Mouse (Mus musculus) E14TG2a.4 (cell line): ENCODE results near the gene Rerg.

Source experiments
- H3K27me3 ChIP-seq: 2 replicates; pipeline ENCODE4 v1.6.1; 2014; ENCODE audit warnings: low read length, control low read depth; ENCODE audit not compliant: insufficient read depth
- H3K36me3 ChIP-seq: 2 replicates; pipeline ENCODE4 v1.6.1; 2014; ENCODE audit warnings: low read length, control low read depth; ENCODE audit not compliant: insufficient read depth
- H3K4me1 ChIP-seq: replicated peaks from 2 replicates; pipeline ENCODE4 v1.6.1; 2014; ENCODE audit warnings: low read depth, low read length, control low read depth
- H3K4me3 ChIP-seq: replicated peaks from 2 replicates; pipeline ENCODE4 v1.5.1; 2014; ENCODE audit warnings: mild to moderate bottlenecking, low read length
- H3K9me3 ChIP-seq: 2 replicates; pipeline ENCODE4 v1.6.1; 2014; ENCODE audit warnings: low read length, control low read depth
- CTCF ChIP-seq: conservative IDR thresholded peaks from 2 replicates; pipeline ENCODE4 v1.5.1; 2014; ENCODE audit warnings: low read length
- NANOG ChIP-seq: IDR thresholded peaks from 2 replicates; pipeline ENCODE4 v1.6.1; 2014; ENCODE audit warnings: borderline replicate concordance, low read length, mixed read lengths
- POU5F1 ChIP-seq: IDR thresholded peaks from 2 replicates; pipeline ENCODE4 v1.6.1; 2014; ENCODE audit warnings: low read length, borderline replicate concordance

The Rerg gene

DNA sequence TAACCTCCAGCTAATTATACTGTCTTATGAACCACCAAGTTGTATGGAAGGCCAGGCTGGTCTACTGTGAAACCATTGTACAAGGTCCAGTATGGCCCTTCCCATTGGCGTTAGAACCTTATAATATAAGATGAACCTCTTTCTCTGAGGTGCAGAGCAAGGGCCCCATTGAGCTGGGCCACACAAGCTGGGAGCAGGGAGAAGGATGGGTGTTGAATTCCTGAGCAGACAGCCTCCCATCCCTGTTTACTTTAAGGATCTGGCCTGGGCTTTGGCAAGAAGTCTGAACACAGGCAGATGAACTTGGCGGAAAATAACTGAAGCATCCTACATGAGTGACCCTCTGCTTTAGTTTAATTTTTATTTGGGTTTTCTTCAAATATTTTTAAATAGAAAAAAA is 75.8 kb downstream of the Rerg start:
- no peak overlapping the region for H3K4me3 ChIP-seq
- peaks cover 4% of the 10 kb centered on the region; the same call in 1 of the 2 replicates for H3K4me1 ChIP-seq
- no peaks in the 10 kb centered on the region for H3K36me3 ChIP-seq
- H3K27me3 ChIP-seq: no peaks in the 10 kb centered on the region
- TF ChIP-seq NANOG (no peak), CTCF (no peak), POU5F1 (no peak)
- H3K9me3 ChIP-seq: peaks cover 7% of the 10 kb centered on the region; the same call in 1 of the 2 replicates

DNA sequence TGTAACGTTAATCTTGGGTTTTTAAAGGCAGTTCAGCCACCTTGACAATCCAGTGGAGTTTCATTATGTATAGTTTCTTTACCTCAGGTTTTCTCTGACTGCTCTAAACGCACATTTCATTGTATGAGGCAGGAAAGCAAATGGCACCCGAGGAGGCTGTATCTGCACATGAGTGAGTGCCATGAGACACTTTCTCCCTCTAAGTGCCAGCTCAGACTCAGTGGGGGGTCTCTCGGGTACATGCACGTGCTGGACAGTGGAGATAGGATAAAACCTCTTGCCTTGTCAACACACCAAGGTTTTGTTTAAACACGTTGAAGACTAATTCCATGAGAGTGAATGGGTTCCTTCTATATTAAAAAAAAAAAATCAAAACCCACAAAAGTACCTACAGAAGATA is 81.8 kb downstream of the Rerg start:
- no peak for TF ChIP-seq CTCF
- TF ChIP-seq POU5F1: no peak
- no peak for TF ChIP-seq NANOG
- no peaks in the 10 kb centered on the region for H3K36me3 ChIP-seq

DNA sequence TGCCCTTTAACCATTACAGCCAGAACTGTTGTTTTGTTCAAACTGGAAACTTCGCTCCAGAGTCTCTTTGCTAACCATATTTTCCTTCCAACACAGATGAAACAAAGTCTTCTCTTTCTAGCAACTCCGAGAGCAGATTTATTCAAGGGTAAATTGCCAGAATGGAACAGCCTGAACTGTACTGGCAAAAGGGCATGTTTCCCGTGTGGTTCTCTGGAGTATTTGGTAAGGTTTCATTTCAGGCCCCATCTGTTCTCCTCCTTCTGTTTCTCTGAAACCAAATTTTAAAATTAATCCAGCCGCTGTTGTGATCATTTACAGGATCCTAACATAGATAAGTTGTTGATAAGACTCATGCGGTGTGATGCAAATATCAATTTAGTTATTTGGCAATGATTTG is 82.3 kb downstream of the Rerg start:
- TF ChIP-seq NANOG (no peak), CTCF (no peak), POU5F1 (no peak)
- no peaks in the 10 kb centered on the region for H3K27me3 ChIP-seq
- no peaks in the 10 kb centered on the region for H3K36me3 ChIP-seq
- H3K9me3 ChIP-seq: peaks cover 7% of the 10 kb centered on the region; the same call in 1 of the 2 replicates
- H3K4me1 ChIP-seq: no peaks in the 10 kb centered on the region
- no peak overlapping the region for H3K4me3 ChIP-seq

More for the DNA sequence above, 81.8 kb downstream of the Rerg start:
- H3K9me3 ChIP-seq: peaks cover 7% of the 10 kb centered on the region; the same call in 1 of the 2 replicates
- H3K4me3 ChIP-seq: no peak overlapping the region
- no peaks in the 10 kb centered on the region for H3K27me3 ChIP-seq
- no peaks in the 10 kb centered on the region for H3K4me1 ChIP-seq

DNA sequence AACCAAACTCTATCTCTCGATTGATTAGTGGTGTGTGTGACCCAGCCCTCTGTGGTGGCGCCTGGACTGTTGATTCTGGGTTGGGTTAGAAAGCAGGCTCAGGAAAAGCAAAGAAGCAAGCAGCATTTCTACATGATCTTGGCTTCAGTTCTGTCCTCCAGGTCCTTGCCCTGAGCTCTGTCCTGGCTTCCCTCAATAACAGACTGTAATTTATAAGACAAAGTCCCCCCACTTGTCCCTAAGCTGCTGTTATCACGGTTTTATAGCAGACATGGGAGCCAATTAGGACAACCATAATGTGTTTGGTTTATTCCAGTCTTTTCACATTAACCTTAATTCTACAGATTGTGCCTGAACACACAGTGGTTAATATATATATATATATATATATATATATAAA is 82.8 kb downstream of the Rerg start:
- H3K4me1 ChIP-seq: no peaks in the 10 kb centered on the region
- H3K36me3 ChIP-seq: no peaks in the 10 kb centered on the region
- no peak for TF ChIP-seq CTCF
- TF ChIP-seq NANOG: no peak
- TF ChIP-seq POU5F1: no peak
- H3K4me3 ChIP-seq: no peak overlapping the region
- peaks cover 7% of the 10 kb centered on the region; the same call in 1 of the 2 replicates for H3K9me3 ChIP-seq
- H3K27me3 ChIP-seq: no peaks in the 10 kb centered on the region

DNA sequence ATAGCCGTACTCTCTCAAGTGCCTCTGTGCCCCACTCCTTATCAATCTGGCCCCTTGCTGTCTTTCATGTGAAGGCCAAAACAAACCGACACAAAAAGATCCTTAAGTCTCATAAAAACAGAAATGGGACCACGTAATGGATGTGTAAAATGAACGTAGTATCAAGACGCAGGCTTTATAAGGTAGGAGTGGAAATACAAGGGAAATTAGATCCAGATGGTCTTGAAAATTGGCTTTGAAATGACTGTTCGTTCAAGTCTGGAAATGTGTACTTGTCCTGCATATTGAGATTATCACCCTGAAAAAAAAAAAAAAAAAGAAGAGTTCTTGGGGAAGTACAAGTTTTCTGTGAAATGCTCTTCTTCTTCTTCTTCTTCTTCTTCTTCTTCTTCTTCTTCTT is 90.6 kb downstream of the Rerg start:
- TF ChIP-seq CTCF (no peak), NANOG (no peak), POU5F1 (no peak)
- Histone ChIP-seq H3K27me3 (no peaks in the 10 kb centered on the region), H3K4me1 (no peaks in the 10 kb centered on the region), H3K9me3 (no peaks in the 10 kb centered on the region), H3K4me3 (no peak overlapping the region), H3K36me3 (no peaks in the 10 kb centered on the region)

DNA sequence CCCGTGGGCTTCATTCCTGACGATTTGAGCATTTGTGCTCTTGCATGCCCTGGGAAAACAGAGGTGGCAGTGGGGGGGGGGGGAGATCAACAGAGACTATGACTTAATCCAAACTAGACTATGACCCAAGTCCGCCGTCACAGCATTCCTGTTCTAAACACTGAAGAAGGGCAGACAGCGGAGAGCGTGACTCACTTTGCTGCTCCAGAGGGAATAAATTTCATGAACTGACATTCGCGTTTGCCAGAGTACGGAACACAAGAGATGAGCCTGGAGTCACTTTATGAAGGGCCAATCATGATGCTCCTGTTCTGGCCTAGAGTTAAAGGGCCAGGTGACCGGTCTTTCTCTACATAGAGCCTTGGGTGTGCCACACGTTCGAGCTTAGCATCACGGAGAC is 93.6 kb downstream of the Rerg start:
- Histone ChIP-seq H3K4me1 (no peaks in the 10 kb centered on the region), H3K36me3 (no peaks in the 10 kb centered on the region), H3K9me3 (no peaks in the 10 kb centered on the region), H3K27me3 (no peaks in the 10 kb centered on the region), H3K4me3 (no peak overlapping the region)
- TF ChIP-seq CTCF (no peak), NANOG (no peak), POU5F1 (no peak)

DNA sequence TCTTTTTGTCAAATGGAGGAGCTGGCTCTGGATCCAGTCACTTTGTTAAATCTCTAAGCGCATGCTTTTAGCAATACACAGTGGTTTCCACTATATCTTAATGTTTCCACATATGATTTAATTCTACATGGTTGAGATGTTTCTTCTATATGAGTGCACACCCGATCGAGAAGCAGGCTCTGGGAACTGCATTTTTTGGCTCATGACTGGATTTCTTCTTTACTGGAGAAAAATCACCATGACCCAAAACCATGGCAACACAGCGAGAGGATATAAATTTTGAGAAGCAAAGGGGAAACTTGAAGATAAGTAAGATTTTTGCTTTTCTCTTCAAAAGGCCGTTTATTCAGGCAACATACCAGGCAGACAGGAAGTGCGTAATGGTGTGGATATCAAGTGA is 94.1 kb downstream of the Rerg start:
- H3K9me3 ChIP-seq: no peaks in the 10 kb centered on the region
- TF ChIP-seq NANOG: no peak
- TF ChIP-seq CTCF: no peak
- TF ChIP-seq POU5F1: no peak
- H3K27me3 ChIP-seq: no peaks in the 10 kb centered on the region
- H3K4me1 ChIP-seq: no peaks in the 10 kb centered on the region
- H3K4me3 ChIP-seq: no peak overlapping the region
- no peaks in the 10 kb centered on the region for H3K36me3 ChIP-seq

DNA sequence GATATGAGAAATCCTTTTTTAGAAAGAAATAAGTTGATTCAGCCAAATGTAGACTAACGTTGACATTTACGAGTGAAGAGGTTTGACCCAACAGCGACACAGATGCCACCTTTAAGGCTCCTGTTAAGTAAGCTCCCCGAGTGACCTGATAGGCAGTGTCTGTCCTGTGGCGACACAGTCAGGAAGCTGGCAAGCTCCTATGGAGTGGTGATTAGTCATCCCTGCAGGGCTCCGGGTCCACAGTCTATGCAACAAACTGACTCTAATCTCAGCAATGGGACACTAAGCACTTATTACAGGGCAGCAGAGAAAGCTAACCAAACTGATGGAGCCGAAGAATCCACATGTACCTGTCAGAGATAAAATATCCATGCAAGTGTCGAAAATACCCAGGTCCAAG is 98.0 kb downstream of the Rerg start:
- Histone ChIP-seq H3K36me3 (no peaks in the 10 kb centered on the region), H3K4me1 (no peaks in the 10 kb centered on the region), H3K27me3 (no peaks in the 10 kb centered on the region), H3K9me3 (no peaks in the 10 kb centered on the region), H3K4me3 (no peak overlapping the region)
- TF ChIP-seq NANOG: no peak
- TF ChIP-seq CTCF: no peak
- TF ChIP-seq POU5F1: no peak

DNA sequence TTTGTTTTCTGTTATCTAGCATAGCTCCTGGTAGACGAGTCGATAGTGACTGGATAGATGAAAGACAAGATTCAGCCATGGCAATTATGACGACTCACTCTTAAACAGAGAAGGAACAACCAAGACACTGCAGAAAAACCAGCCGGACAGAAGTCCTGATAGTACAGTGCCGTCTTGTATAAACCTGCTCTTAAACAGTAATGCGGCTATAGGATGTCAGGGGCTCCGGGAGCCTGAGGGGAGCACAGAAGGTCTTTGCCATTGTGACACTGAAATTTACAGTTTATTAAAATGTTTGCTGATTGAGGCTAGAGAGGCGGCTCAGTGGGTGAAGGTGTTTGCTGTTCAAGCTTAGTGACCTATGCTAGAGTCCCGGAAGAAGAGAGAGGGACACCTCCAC is 98.8 kb downstream of the Rerg start:
- no peak overlapping the region for H3K4me3 ChIP-seq
- no peaks in the 10 kb centered on the region for H3K36me3 ChIP-seq
- H3K9me3 ChIP-seq: no peaks in the 10 kb centered on the region
- H3K4me1 ChIP-seq: no peaks in the 10 kb centered on the region
- H3K27me3 ChIP-seq: no peaks in the 10 kb centered on the region
- TF ChIP-seq POU5F1 (no peak), NANOG (no peak), CTCF (no peak)
